Mouse (Mus musculus) cortical plate, adult 2 months (tissue): Measurements from ENCODE around the gene Ddx17.

Experiments used
- CTCF ChIP-seq: fragments of 200-500 bp; IDR thresholded peaks from 2 replicates; pipeline ENCODE4 v1.5.1; 2011; ENCODE audit warnings: mild to moderate bottlenecking, control low read depth, low read length; ENCODE audit not compliant: insufficient read depth; ENCODE audit errors: extremely low read depth
- POLR2A ChIP-seq: fragments of 200-500 bp; IDR thresholded peaks from 2 replicates; pipeline ENCODE4 v1.6.1; 2011; ENCODE audit warnings: mild to moderate bottlenecking, low read length, control low read depth; ENCODE audit not compliant: insufficient read depth; ENCODE audit errors: extremely low read depth

- no peak for TF ChIP-seq POLR2A
- no peak for TF ChIP-seq CTCF
Measured at GRCm38 (mm10) chr15:79543968-79544367, 2.6 kb downstream of the Ddx17 start.
